Mouse (Mus musculus): ENCODE data around the gene Ube2m.

Ube2m gene

DNA sequence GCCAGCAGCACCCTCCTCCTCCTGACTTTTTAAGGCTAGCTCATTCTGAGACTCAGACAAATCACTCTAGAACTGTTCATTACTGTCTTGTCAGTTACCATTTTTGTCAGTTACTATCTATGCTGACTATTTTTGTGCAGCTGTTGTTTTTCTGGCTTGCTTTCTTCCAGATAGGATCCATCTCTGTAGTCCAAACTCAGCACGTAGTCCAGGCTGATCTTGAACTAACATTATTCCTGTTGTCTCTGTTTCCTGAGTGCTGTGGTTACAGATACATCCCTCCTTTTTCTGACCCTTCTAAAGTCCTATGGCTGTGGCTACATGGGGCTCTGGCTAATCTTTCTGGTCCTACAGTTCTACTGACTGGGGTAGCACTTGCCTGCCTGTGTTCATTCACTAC is 1.1 kb upstream of the Ube2m start:
- Histone ChIP-seq H3K27me3 (ENCODE audit: control insufficient read depth, insufficient read depth, low read length, poor library complexity, severe bottlenecking) (no peaks in the 10 kb centered on the region), H3K36me3 (ENCODE audit: control insufficient read depth, insufficient read depth, low read length, poor library complexity, severe bottlenecking) (no peaks in the 10 kb centered on the region)
- no peak for DNase-seq (ENCODE audit: low read depth, low spot score)

DNA sequence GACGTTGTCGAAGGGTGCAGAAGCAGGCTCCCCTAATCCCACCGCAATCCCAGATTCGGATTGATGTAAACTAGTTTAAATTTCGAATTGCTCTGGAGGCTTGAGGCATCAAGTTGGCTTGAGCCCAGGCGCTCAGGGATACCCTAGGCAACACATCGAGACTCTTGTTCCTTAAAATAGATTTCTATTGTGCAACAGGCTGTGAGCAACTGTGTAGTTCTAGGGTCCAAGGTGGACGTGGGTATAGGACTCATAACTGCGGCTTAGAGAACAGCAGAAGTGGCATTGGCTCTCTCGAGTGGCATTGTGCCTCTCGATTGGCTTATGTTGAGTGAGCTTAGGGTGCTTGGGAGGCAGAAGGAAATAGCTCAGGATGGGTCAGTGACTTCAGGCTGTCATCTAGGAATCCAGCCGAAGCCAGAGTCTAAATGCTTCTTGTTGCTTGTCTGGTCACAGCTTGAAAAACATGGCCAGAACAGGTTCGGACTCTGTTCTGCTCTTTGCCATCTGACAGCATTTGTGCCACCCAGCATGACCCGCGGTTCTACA is 620 bp upstream of the Ube2m start:
- no peaks in the 10 kb centered on the region for H3K27me3 ChIP-seq (ENCODE audit: control insufficient read depth, insufficient read depth, low read length, poor library complexity, severe bottlenecking)
- DNase-seq (ENCODE audit: low read depth, low spot score): peak; percentile 33
- no peaks in the 10 kb centered on the region for H3K36me3 ChIP-seq (ENCODE audit: control insufficient read depth, insufficient read depth, low read length, poor library complexity, severe bottlenecking)

- Histone ChIP-seq H3K27me3 (ENCODE audit: control insufficient read depth, insufficient read depth, low read length, poor library complexity, severe bottlenecking) (no peaks in the 10 kb centered on the region), H3K36me3 (ENCODE audit: control insufficient read depth, insufficient read depth, low read length, poor library complexity, severe bottlenecking) (no peaks in the 10 kb centered on the region; the same call in none of the 2 replicates)
- DNase-seq (ENCODE audit: low read depth, low spot score): no peak
Observed at GRCm38 (mm10) chr7:13037366-13037765, 709 bp downstream of the Ube2m start.

- Histone ChIP-seq H3K27me3 (ENCODE audit: control insufficient read depth, insufficient read depth, low read length, poor library complexity, severe bottlenecking) (no peaks in the 10 kb centered on the region), H3K36me3 (ENCODE audit: control insufficient read depth, insufficient read depth, low read length, poor library complexity, severe bottlenecking) (no peaks in the 10 kb centered on the region; the same call in none of the 2 replicates)
- no peak for DNase-seq (ENCODE audit: low read depth, low spot score)
Observed at GRCm38 (mm10) chr7:13036806-13037205, 1.3 kb downstream of the Ube2m start.

- Histone ChIP-seq H3K27me3 (ENCODE audit: control insufficient read depth, insufficient read depth, low read length, poor library complexity, severe bottlenecking) (no peaks in the 10 kb centered on the region), H3K36me3 (ENCODE audit: control insufficient read depth, insufficient read depth, low read length, poor library complexity, severe bottlenecking) (peaks cover 3% of the 10 kb centered on the region)
- DNase-seq (ENCODE audit: low read depth, low spot score): no peak
Observed at GRCm38 (mm10) chr7:13035211-13035855, 2.7 kb downstream of the Ube2m start.

DNA sequence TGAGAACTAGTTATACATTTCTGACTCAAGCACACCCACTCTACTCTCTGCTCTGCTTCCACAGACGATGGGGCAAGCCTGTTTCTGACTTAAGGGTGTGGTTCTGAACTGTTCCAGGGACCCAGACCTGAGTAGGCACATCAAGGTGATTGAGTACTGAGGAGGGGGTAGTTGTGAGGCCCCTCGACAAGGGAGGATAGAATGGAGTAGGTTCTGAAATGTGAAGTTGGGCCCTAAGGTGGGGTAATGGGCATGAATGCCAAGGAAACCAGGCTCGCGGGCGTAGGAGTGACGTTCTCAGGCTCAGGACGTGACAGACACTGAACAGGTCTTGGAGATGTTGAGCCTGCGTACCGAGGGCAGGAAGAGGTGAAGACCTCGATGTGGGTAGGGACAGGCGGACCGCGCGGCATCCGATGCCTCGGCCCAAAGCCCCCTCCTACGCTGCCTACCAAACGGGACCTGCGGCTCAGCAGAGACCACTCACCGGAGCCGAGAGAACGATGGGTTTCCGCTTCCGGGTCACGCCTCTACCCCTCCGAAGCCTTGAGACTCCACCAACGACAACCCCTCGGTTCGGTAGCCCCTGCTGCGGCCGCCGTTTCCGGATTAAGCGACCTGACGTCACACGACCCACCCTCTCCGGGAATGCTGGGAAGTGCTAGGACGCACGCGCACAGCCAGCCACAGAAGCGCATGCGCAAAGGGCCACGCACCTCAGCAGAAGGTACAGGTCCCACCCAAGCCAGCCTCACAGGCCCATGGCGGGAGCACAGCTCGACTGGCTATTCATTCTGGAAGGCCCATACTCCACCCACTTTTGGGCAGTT is 3.7 kb downstream of the Ube2m start, which contains the start of gene Chmp2a:
TSS of gene Chmp2a (minus strand) at position 660 of the 830 bp plus-strand sequence.
- Histone ChIP-seq H3K36me3 (ENCODE audit: control insufficient read depth, insufficient read depth, low read length, poor library complexity, severe bottlenecking) (peaks cover 8% of the 10 kb centered on the region), H3K27me3 (ENCODE audit: control insufficient read depth, insufficient read depth, low read length, poor library complexity, severe bottlenecking) (no peaks in the 10 kb centered on the region)
- peak; percentile 98 for DNase-seq (ENCODE audit: low read depth, low spot score)

GRCm38 (mm10) chr7:13033451-13034147 is 4.5 kb downstream of the Ube2m start:
- no peaks in the 10 kb centered on the region for H3K27me3 ChIP-seq (ENCODE audit: control insufficient read depth, insufficient read depth, low read length, poor library complexity, severe bottlenecking)
- H3K36me3 ChIP-seq (ENCODE audit: control insufficient read depth, insufficient read depth, low read length, poor library complexity, severe bottlenecking): peaks cover 14% of the 10 kb centered on the region
- DNase-seq (ENCODE audit: low read depth, low spot score): no peak

- DNase-seq (ENCODE audit: low read depth, low spot score): no peak
- Histone ChIP-seq H3K36me3 (ENCODE audit: control insufficient read depth, insufficient read depth, low read length, poor library complexity, severe bottlenecking) (peaks cover 20% of the 10 kb centered on the region), H3K27me3 (ENCODE audit: control insufficient read depth, insufficient read depth, low read length, poor library complexity, severe bottlenecking) (no peaks in the 10 kb centered on the region)
Observed at GRCm38 (mm10) chr7:13032541-13032940, 5.5 kb downstream of the Ube2m start.

DNA sequence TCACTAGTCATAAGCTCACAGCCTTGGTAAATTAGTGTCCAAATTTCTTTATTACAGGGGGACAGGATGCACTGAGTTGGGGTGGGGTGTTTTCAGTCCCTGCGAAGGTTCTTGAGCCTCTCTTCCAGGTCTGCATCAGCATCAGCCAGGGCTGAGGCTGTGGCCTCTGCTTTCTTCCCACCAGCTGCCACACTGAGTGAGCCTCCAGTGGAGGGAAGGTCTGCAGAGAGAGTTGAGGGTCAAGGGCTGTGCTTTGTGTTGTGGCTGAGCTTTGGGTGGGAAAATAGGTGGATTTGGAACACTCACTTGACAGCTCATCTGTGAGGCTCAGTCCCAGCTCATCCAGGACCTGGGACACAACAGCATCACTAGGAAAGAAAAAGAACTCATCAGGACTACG is 6.1 kb downstream of the Ube2m start:
- DNase-seq (ENCODE audit: low read depth, low spot score): no peak
- H3K27me3 ChIP-seq (ENCODE audit: control insufficient read depth, insufficient read depth, low read length, poor library complexity, severe bottlenecking): no peaks in the 10 kb centered on the region
- peaks cover 22% of the 10 kb centered on the region for H3K36me3 ChIP-seq (ENCODE audit: control insufficient read depth, insufficient read depth, low read length, poor library complexity, severe bottlenecking)

GRCm38 (mm10) chr7:13031069-13031468 is 7.0 kb downstream of the Ube2m start:
- Histone ChIP-seq H3K27me3 (ENCODE audit: control insufficient read depth, insufficient read depth, low read length, poor library complexity, severe bottlenecking) (no peaks in the 10 kb centered on the region), H3K36me3 (ENCODE audit: control insufficient read depth, insufficient read depth, low read length, poor library complexity, severe bottlenecking) (peaks cover 27% of the 10 kb centered on the region)
- DNase-seq (ENCODE audit: low read depth, low spot score): peak; percentile 51

- DNase-seq (ENCODE audit: low read depth, low spot score): no peak
- Histone ChIP-seq H3K27me3 (ENCODE audit: control insufficient read depth, insufficient read depth, low read length, poor library complexity, severe bottlenecking) (no peaks in the 10 kb centered on the region), H3K36me3 (ENCODE audit: control insufficient read depth, insufficient read depth, low read length, poor library complexity, severe bottlenecking) (peaks cover 27% of the 10 kb centered on the region)
Observed at GRCm38 (mm10) chr7:13028986-13029385, 9.1 kb downstream of the Ube2m start.

- Histone ChIP-seq H3K27me3 (ENCODE audit: control insufficient read depth, insufficient read depth, low read length, poor library complexity, severe bottlenecking) (no peaks in the 10 kb centered on the region), H3K36me3 (ENCODE audit: control insufficient read depth, insufficient read depth, low read length, poor library complexity, severe bottlenecking) (peaks cover 24% of the 10 kb centered on the region)
- DNase-seq (ENCODE audit: low read depth, low spot score): no peak
Observed at GRCm38 (mm10) chr7:13025511-13026112, 12.5 kb downstream of the Ube2m start.

GRCm38 (mm10) chr7:13024805-13025204 is 13.3 kb downstream of the Ube2m start:
- Histone ChIP-seq H3K36me3 (ENCODE audit: control insufficient read depth, insufficient read depth, low read length, poor library complexity, severe bottlenecking) (peaks cover 23% of the 10 kb centered on the region), H3K27me3 (ENCODE audit: control insufficient read depth, insufficient read depth, low read length, poor library complexity, severe bottlenecking) (no peaks in the 10 kb centered on the region)
- no peak for DNase-seq (ENCODE audit: low read depth, low spot score)

- Histone ChIP-seq H3K27me3 (ENCODE audit: control insufficient read depth, insufficient read depth, low read length, poor library complexity, severe bottlenecking) (no peaks in the 10 kb centered on the region), H3K36me3 (ENCODE audit: control insufficient read depth, insufficient read depth, low read length, poor library complexity, severe bottlenecking) (peaks cover 19% of the 10 kb centered on the region)
- DNase-seq (ENCODE audit: low read depth, low spot score): peak; percentile 96
Observed at GRCm38 (mm10) chr7:13023928-13024731, 13.9 kb downstream of the Ube2m start.
